Mouse (Mus musculus) naive thymus-derived CD4-positive, alpha-beta T cell, adult 2 months (primary cell): Measurements from ENCODE around the gene Zfp605.
"Not testable (repeated sequence)": the region's sequence is repeated elsewhere in the genome, so short reads cannot be mapped to it uniquely, and the experiment has no call there.

Source experiments
- DNase-seq: peaks from one replicate; pipeline ENCODE4 v3.0.0-alpha.2; 2011; ENCODE audit warnings: low read depth

The Zfp605 gene

GRCm38 (mm10) chr5:110109991-110110441 lies at the start of gene Zfp605:
TSS of gene Zfp605 (plus strand) at chr5:110110092.
- DNase-seq: peak; percentile 87

GRCm38 (mm10) chr5:110072413-110072812 lies 37.5 kb upstream of the Zfp605 start, which contains the start of gene Gm17655:
TSS of gene Gm17655 (minus strand) at chr5:110072513.
- DNase-seq: not testable (repeated sequence)

GRCm38 (mm10) chr5:110082961-110083360 lies 26.9 kb upstream of the Zfp605 start:
- no peak for DNase-seq

- DNase-seq: no peak
Measured at GRCm38 (mm10) chr5:110086161-110086866, 23.6 kb upstream of the Zfp605 start.

- no peak for DNase-seq
Measured at GRCm38 (mm10) chr5:110091546-110091945, 18.3 kb upstream of the Zfp605 start.

GRCm38 (mm10) chr5:110094030-110094846 lies 15.7 kb upstream of the Zfp605 start, which contains the start of gene Gm35315:
TSS of gene Gm35315 (minus strand) at chr5:110094420.
- DNase-seq: peak; percentile 93

- DNase-seq: no peak
Measured at GRCm38 (mm10) chr5:110094847-110095213, 15.1 kb upstream of the Zfp605 start.

GRCm38 (mm10) chr5:110098991-110099477 lies 10.9 kb upstream of the Zfp605 start:
- DNase-seq: no peak

GRCm38 (mm10) chr5:110099656-110100580 lies 10.0 kb upstream of the Zfp605 start, which contains the start of gene Plcxd1:
TSS of gene Plcxd1 (plus strand) at chr5:110099969.
- DNase-seq: no peak

GRCm38 (mm10) chr5:110100921-110101631 lies 8.8 kb upstream of the Zfp605 start:
- peak; percentile 67 for DNase-seq

GRCm38 (mm10) chr5:110101716-110102347 lies 8.1 kb upstream of the Zfp605 start:
- peak; percentile 67 for DNase-seq

- no peak for DNase-seq
Measured at GRCm38 (mm10) chr5:110102429-110102828, 7.5 kb upstream of the Zfp605 start.

GRCm38 (mm10) chr5:110102853-110103625 lies 6.9 kb upstream of the Zfp605 start:
- no peak for DNase-seq

- no peak for DNase-seq
Measured at GRCm38 (mm10) chr5:110103901-110104615, 5.8 kb upstream of the Zfp605 start.

GRCm38 (mm10) chr5:110104616-110105380 lies 5.1 kb upstream of the Zfp605 start:
- no peak for DNase-seq

GRCm38 (mm10) chr5:110106140-110106871 lies 3.6 kb upstream of the Zfp605 start:
- DNase-seq: peak; percentile 28

GRCm38 (mm10) chr5:110106901-110107564 lies 2.9 kb upstream of the Zfp605 start:
- no peak for DNase-seq
